Mouse (Mus musculus) kidney, adult 11 months (tissue): ENCODE measurements around the gene Lypd6b.

ENCODE experiments used
- DNase-seq: peaks from one replicate; pipeline ENCODE4 v3.0.0; 2022

Gene Lypd6b

GRCm38 (mm10) chr2:49825588-49825987 lies 38.1 kb downstream of the Lypd6b start:
- no peak for DNase-seq

DNA sequence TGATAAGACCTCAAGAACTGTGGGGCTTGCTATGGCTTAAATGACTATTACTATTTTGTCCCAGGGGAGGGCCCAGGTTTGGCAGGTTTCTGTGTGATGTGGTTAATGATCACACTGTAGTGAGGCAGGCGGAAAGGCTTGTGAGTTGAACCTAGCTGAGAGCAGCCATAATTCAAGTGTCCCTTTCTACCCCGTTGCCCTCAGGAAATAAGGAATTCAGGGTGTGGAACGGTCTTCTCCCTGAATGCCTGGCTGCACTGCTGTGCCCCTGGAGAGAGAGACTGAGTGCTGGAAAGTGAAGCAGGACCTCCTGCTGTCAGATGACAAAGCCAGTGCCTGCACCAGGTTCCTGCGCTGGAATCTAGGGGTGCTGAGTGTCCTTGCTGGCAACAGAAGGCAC lies 40.3 kb downstream of the Lypd6b start:
- peak; percentile 77 for DNase-seq

GRCm38 (mm10) chr2:49830369-49830768 lies 42.9 kb downstream of the Lypd6b start:
- DNase-seq: no peak

GRCm38 (mm10) chr2:49832277-49832803 lies 44.9 kb downstream of the Lypd6b start:
- peak; percentile 52 for DNase-seq

DNA sequence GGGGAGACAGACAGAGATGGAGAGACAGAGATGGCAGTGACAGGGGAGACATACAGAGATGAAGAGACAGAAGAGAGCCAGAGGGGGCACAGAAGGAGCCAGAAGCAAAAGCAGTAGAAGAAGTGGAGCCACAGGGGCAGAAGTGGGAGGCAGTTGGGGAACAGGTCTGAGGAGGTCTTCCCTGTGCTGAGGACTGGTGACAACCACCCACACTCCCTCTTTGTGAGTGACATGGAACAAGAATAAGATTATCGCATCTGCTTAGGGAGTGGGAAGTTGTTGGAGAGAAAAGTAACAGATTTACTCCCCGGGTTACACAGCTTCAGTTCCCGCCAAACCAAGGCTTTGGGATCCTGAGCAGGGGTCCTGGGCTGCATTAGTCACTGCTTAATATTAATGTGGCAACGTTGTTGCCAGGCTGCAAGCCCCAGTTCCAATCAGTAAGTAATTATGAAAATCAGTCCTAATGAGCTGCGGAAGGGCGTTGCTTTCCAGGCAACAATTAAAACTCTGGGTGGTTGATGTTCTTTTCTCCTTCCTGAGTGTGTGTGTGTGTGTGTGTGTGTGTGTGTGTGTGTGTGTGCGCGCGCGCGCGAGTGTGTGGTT lies 50.1 kb downstream of the Lypd6b start:
- no peak for DNase-seq

DNA sequence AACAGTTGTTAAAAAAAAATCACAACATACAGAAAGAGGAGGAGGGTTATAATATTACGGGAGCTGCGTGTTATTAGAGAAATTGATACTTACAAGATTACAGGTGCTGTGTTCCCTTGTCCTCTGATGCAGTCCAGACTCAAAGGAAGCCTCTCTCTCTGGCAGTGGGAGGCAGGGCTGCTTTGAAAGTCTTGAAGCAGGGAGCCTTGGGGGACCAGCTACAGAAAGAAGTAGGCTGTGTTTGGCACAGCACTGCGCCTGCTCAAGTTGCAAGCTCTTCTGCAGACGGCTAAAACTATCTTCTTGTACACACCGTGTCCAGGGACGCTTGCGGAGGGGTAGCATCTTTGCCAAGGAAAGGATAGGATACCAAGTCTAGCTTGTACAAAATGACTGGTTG lies 51.1 kb downstream of the Lypd6b start:
- DNase-seq: no peak

- DNase-seq: peak; percentile 60
Observed at GRCm38 (mm10) chr2:49840573-49840972, 53.1 kb downstream of the Lypd6b start.

DNA sequence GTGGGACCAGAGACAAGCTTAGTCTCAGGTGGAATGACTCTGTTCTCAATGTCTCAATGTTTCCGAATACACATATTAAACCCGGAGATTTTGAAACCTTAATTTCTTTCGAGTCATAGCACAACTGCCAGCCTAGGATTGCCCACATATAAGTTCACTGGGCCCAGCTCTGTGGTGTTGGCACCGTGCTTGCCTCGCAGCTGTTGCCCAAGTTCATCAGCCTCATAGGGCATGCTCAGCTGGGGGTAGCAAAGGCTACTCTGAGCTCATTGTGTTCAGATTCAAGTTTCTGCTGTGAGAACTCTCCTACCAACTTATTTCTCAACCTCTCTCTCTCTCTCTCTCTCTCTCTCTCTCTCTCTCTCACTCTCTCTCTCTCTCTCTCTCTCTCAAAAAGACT lies 53.6 kb downstream of the Lypd6b start:
- no peak for DNase-seq

DNA sequence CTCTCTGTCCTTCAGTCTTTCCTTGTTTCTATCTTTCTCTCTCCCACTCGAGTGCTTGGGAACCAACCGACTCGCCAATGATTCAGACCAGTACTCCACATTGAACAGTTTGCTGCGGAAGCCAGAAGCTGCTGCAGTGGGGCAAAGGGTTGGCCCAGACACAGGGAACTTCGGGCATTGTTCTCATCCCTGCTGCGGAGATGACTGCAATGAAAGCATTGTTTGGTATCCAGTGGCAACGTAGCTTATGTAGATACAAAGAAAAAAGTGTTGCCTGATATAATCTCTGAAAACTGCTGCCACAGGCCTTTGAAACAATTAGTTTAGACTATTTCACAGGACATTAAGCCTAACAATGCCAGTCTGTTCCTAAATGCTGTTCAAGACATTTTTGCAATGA lies 57.6 kb downstream of the Lypd6b start:
- no peak for DNase-seq

GRCm38 (mm10) chr2:49846097-49846496 lies 58.6 kb downstream of the Lypd6b start:
- DNase-seq: no peak

DNA sequence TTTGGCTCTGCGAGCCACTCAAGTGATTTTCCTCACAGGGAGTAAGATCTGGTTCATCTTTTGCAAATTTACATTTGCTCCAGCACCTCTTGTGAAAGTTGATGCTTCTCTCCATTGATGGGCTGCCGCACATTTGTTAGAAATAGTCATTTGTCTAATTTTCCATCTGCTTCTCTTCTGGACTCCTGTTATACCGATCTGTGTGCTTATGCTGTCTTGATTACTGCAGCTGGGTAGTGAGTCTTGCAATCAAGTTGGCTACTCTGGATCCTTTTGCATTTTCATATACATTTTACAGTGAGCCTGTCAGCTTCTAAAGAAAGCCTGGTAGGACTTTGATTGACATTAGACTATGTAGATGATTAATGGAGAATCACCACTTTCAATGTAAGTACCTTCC lies 59.4 kb downstream of the Lypd6b start:
- DNase-seq: no peak

DNA sequence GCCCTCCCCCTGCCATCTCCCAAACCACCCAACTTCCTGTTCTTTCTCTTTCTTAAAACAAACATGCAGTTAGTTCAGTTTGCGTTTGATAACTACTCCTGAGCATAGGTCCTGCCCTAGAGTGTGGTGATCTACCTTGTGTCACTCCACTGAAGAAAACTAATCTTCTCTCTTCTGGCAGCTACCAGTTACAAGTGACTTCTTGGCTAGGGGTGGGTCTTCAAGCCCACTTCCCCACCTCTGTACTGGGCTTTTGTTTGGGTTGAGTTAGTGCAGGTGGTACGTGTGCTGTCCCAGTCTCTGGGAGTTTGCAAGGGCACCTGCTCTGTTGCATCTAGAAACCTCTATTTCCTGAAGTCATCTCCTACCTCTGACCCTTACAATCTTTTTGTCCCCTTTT lies 60.3 kb downstream of the Lypd6b start:
- DNase-seq: no peak

GRCm38 (mm10) chr2:49849771-49850170 lies 62.3 kb downstream of the Lypd6b start:
- DNase-seq: no peak

DNA sequence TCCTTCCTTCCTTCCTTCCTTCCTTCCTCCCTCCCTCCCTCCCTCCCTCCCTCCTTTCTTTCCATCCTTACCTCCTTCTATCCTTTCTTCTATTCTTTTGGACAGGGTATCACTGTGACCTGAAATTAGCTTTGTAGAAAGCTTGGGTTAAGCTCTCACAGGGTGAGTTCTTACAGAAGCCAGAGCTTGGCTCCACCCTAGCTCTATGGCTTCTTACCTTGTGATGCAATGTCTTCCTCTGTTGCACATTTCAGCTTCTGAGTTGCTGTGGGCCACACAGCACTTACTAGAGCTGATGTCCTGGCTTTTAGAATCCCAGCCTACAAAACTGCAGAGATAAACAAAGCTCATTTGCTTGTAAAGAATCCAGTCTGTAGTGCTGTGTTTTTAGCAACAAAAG lies 64.5 kb downstream of the Lypd6b start:
- DNase-seq: no peak

GRCm38 (mm10) chr2:49856161-49856564 lies 68.7 kb downstream of the Lypd6b start:
- DNase-seq: no peak

DNA sequence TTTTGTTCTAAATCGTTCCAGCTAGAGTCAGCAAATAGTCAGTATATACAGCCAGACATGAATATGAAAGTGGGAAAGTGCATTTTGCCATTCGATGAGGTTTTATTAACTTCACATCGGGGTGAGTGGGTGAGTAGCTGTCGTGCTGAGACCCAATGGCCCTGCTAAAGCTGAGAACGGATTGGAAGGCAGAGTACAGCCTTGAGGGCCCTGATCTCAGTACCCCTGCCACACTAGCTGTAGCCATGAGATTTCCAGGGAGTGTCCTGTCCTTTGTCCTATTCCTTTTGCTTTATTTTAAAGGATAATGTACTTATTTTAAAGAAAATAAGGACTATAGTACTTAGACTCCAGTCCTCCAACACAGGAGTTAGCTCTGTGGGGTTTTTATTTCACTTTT lies 69.1 kb downstream of the Lypd6b start:
- no peak for DNase-seq

GRCm38 (mm10) chr2:49860219-49860962 lies 72.9 kb downstream of the Lypd6b start:
- DNase-seq: no peak

GRCm38 (mm10) chr2:49860969-49861592 lies 73.6 kb downstream of the Lypd6b start:
- no peak for DNase-seq

- DNase-seq: no peak
Observed at GRCm38 (mm10) chr2:49861658-49862057, 74.2 kb downstream of the Lypd6b start.

- DNase-seq: no peak
Observed at GRCm38 (mm10) chr2:49868116-49868858, 80.8 kb downstream of the Lypd6b start.

GRCm38 (mm10) chr2:49869044-49869443 lies 81.6 kb downstream of the Lypd6b start:
- DNase-seq: no peak

DNA sequence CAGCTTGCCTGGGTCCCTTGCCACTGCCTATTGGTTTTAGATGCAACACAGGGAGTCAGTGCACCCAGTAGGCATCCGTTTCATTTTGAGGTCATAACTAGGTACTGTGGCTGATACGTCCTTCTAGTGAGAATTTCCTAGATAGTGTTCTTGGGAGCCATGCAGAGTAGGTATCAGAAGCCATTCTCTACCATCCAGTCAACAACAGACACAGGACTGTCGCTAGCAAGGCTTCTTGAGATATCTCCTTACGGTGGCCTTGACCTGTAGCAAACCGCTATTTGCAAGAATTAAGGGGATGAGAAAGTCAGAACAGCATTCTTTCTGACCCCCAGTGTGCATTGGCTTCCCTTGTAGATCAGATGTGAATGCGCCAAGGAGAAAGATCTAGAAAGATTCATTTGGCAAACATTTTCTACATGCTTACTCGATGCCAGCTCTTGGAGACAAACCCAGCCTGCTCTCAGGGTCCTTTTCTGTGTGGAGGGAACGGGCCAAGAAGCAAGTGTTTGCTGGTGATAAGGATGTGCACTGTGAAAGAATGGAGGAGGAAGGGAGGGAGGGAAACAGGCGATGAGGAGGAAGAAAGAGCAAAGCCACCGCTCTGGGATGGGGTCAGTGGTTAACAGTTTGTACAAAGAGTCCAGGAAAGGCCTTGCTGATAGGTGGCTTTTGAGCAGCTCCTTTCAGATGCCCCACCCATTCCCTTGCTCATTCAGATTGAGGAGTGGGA lies 82.5 kb downstream of the Lypd6b start:
- DNase-seq: no peak

GRCm38 (mm10) chr2:49871012-49871411 lies 83.5 kb downstream of the Lypd6b start:
- DNase-seq: no peak
